Mouse (Mus musculus) bone marrow macrophage, adult 2 months (primary cell): ENCODE results near the gene Amh.

Experiments
- CTCF ChIP-seq: IDR thresholded peaks from 2 replicates; pipeline ENCODE4 v1.5.1; 2012; ENCODE audit warnings: low read depth, mild to moderate bottlenecking, low read length, moderate library complexity
- POLR2A ChIP-seq: IDR thresholded peaks from 2 replicates; pipeline ENCODE4 v1.6.1; 2012; ENCODE audit warnings: mild to moderate bottlenecking, low read depth, low read length, borderline replicate concordance

- TF ChIP-seq CTCF (no peak), POLR2A (no peak)
Observed at GRCm38 (mm10) chr10:80845732-80846131, 40.7 kb downstream of the Amh start.
